Mouse (Mus musculus): ENCODE data around the gene Mas1.

The Mas1 gene

DNA sequence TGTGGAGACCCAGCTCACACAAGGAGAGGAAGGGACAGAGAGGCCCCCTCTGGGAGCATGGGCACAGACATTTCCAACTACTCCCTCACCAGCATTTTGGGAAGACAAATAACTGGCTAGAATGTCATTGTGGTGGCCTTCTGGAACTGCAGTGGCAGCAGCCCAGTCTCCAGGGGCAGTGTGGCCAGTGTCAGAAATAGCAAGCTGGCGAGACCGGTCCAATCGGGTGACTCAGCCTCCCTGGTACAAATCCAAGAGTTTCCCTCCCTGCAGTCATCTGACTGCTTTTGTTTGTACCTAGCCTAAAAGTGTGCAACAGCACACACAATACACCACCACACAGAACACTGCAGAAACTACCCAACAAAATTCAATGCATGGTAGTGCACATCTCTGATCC lies 35.7 kb downstream of the Mas1 start:
- peak; percentile 91 for DNase-seq (ENCODE audit: low read depth, low spot score)

DNA sequence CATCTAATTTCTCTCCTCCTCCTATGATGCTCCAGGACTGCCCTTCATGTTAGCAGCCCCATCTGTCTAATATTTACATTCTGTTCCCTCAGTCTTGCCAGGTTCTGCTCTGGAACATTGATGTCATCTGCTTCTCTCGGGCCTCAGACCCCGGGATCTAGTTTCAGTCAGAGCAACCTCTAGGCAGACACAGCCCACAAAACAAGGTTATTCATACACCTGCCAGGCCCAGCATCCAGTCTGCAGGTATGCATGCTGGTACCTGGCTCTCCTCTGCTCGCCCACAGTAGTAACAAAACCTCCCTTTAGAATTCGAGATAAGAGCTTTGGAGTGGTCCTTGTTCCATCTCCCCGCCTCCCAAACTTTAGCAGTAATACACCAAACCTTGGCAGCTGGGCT lies 37.6 kb downstream of the Mas1 start:
- no peak for DNase-seq (ENCODE audit: low read depth, low spot score)

DNA sequence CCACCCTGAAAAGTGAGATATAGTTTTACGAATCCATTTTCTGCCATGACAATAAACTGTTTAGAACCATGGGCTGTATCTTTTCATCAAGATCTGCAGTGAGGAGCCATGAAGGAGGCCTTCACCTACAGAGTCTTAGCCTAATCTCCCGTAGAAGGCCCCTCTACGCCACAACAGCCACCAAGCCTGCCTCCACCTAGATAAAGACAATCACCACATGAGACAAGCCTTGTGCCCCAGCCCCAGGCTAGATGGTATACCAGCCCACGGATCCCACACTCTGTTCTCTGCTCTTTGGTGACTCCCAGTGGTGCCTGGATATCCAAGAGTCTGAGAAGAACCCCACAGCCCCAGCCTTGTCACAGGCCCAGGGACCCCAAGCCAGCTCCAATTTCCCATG lies 52.1 kb downstream of the Mas1 start:
- DNase-seq (ENCODE audit: low read depth, low spot score): no peak

DNA sequence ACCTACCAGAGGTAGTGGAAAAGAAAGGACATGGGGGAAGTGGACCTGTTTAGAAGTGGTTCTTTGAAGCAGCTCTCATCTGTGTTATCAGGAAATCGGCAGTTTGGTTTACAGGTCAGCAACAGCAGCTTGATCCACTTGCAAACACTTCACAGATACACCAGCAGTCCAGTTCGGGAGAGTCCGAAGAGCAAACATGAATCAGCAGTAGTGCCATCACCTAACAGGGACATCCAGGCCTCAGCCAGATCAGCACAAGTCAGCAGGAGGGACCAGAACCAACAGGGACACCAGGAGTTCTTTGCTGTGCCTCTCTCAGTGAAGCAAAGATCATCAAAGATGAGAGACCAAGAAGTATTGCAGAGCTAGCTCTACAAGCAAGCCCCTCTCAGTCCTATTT lies 53.4 kb downstream of the Mas1 start:
- no peak for DNase-seq (ENCODE audit: low read depth, low spot score)

DNA sequence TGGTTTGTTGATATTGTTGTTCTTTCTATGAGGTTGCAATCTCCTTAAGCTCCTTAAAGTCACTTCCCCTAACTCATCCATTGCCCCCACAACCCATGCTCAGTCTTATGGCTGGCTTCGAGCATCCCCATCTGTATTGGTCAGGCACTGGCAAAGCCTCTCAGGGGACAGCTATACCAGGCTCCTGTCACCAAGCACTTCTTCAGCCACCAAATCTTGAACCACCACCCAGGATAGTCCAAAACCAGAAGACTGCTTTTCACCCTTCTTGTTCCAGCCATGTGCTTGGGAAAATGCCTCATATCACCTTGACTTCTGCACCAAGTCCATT lies 57.0 kb downstream of the Mas1 start:
- DNase-seq (ENCODE audit: low read depth, low spot score): no peak

DNA sequence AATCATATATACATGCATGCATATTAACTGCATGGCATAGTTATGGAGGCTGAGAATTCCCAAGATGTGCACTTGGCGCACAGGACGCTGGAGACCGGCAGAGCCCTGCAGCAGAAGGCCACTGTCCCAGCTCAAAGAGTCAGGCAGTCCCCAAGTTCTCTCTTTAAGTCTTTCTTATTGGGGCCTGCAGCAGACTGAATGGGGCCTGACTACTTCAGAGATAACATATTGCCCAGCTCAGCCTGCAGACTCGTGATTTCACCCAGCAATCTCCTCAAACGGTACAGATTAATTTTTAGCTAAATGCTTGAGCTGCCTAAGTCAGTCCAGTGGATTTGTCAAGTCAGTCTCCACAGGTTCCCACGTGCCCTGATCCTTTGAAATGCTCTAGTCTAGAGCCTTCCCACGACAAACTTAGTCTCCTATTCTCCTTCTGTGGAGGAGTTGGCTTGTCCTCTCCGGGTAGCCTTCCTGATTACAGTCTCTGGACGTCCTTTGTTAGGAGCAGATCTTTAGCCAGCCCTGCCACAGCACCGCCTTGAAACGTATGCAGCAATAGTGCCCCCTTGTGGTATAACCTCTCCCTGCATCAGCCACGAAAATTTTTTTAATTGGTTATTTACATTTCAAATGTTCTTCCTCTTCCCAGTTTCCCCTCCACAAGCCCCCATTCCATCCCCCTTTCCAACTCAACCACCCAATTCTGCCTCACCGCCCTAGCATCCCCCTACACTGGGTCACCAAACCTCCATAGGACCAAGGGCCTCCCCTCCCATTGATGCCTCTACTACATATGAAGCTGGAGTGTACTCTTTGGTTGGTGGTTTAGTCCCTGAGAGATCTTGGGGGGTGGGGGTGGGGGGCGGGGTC lies 57.6 kb downstream of the Mas1 start:
- DNase-seq (ENCODE audit: low read depth, low spot score): peak; percentile 87

DNA sequence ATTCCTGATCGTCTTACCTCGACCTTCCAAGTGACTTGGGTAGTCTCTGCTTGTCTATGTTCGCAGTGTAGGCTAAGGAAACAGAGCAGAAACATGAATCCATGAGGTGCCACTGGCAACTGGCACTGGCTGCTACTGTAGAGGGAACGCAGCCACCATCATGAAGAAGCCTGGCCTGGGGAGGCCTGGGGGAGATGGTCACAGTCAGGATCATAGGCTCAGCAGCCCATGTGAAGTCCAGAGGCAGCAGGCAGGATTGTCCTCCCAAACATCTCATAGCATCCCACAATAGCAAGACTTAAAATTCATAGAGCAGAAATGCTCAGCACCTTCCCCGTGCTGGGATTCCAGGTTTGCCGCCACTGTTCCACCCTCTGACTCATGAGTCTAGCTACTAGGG lies 59.1 kb downstream of the Mas1 start:
- DNase-seq (ENCODE audit: low read depth, low spot score): no peak

DNA sequence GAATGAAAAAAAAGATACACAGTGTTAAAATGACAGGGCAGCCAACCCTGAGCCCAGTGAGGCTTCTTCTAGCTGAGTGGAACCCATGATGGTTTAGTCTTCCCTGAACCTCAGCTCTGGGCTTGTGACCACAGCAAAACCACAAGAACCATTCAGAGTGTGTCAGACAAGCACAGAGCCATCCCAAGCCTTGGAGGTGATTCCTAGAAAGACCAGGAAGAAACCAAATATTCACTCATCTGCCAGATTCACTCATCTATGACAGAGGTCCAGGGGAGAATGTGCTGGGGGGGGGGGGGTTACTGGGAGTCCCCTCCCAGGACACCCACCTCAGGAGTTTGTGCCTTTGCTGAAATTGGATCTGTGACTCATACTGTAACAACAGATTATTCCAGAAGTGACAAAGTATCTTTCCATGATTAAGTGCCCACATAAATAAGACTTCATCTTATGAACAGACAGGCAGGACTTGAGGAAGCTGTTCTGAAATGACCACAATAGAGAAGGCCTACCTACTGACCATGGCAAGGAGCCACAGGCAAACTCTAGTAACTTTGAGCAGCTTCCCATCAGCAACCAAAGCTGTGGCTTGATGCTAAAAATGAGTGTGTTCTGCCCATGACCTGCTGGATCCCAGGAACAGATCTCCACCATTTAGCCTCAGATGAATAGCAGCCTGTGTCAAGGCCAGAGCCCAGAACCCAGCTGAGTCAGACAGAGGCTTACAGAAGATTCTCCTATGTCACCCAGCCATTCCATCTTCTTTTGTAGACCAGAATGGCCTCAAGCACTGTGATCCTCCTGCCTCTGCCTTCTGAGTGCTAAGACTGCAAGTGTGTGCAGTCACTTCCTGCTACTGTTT lies 63.1 kb downstream of the Mas1 start:
- peak; percentile 82 for DNase-seq (ENCODE audit: low read depth, low spot score)

DNA sequence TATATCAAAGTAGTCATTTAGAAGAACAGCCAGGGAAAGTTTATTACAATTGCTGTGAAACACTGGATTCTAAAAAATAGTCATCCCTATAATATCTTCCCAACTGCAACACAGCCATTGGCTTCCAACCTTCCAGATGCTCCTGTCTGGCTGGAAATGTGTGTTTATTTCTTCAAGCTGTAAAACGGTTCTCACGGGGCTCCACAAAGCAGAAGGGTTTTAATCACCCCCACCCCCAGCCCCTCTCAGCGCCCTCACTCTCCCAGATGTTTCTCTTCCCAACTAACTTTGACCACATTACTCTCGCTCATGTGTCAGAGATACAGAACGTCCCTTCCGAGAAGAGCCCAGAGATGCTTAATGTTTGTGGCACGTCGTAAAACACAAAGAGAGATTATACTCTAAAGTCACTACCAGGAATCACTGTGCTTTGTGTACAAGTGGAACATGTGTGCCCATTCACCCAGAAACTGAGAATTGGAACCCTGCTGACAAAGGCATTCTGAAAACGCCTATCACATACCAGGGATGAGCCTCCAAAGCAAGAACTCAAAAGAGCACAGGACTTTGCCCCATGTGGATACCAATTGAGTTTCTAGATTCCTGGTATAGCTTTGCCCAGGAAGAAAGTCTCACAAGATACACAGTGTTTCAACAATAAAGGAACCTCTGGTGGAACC lies 65.9 kb downstream of the Mas1 start:
- no peak for DNase-seq (ENCODE audit: low read depth, low spot score)

DNA sequence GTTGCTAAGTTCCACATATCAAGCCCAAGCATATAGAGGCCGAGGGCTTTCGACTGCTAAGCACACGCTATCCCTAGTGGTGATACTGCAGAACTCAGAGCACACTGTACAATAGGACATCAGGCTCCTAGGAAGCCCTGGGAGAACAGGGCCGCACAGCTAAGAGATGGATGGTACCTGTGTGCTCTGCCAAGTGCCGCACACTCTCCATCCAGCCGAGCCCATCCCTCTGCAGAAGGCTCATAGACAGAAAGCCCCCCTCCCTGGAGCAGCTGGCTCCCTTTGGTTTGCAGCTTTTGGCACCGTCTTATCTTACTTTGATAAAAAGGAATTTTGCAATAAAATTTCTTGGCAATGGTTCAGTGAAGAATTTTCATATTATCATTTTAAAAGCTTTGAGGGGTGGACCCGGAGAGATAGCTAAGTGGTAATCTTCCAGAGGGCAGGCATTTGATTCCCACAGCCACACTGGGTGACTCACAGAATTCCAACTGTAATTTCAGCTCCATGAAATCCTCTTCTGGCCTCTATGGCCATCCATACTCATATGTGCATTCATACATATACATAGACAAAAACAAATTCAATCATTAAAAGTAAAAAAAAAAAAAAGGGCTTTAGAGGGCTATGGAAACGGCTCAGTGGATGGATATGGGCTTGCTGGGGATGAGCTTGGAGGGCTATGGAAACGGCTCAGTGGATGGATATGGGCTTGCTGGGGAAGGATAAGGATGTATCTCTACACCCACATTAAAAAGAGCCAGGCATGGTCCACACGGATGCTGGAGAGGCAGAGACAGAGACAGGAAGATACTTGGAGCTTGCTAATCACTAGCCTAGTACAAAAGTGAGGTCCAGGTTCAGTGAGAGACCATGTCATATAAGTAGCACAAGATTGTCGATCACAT lies 68.3 kb downstream of the Mas1 start:
- no peak for DNase-seq (ENCODE audit: low read depth, low spot score)

DNA sequence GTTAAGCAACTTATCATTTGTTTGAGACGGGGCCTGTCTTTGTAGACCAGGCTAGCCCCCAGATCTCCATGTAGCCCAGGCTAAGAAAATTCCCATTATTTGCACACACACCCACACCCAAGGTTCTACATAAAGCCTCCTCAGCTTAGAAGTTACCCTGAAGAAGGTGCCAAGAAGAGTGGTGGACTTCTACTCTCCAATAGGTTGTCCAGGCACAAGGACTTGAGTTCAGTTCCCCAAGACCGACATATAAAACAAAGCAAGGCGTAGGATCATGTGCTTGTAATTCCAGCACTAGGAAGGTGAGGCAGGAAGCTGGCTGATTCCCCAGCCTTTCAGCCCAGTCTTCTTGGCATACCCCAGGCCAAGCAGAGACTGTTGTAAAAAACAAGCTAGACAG lies 69.4 kb downstream of the Mas1 start:
- no peak for DNase-seq (ENCODE audit: low read depth, low spot score)

DNA sequence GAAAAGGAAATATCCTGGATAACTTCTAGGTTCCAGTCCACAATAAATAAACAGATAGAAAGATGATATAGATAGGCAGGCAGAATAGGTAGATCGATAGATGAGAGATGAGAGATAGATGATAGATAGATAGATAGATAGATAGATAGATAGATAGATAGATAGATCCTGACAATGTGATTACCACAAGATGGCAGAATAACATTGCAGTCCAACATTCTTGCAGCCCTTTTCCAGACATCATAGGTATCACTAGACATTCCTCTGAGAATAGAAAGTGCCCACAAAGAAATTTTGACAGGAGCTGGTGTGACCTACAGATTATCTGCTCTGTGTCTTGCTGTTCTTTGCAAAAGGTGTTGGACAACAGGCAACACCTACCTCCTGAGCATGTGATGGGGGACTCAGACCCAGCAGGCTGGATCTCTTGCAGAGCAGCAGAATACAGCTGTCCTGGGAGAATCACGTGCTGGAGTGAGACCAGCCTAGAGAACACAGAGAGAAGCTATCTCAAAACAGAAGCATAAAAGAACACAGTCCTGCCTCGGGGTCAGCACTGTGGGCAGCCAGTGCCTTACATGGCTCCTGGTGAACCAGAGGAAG lies 70.4 kb downstream of the Mas1 start:
- no peak for DNase-seq (ENCODE audit: low read depth, low spot score)

DNA sequence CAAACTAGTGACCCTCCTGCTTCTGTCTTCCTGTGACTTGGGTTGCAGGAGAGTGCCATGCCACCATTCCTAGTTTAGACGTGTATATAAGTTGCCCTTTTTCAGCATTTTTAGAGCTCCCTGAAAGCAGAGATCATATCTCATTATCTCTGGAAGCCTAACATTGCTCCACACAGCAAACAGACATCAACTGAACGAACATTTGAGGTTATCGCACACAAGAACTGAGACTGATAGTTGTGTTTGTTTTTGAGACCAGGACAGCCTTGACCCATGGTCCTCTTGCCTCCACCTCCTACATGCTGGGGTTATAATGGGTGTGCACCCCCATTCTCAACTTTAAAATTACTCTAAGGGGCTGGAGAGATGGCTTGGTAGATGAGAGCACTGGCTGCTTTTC lies 71.3 kb downstream of the Mas1 start:
- DNase-seq (ENCODE audit: low read depth, low spot score): no peak

DNA sequence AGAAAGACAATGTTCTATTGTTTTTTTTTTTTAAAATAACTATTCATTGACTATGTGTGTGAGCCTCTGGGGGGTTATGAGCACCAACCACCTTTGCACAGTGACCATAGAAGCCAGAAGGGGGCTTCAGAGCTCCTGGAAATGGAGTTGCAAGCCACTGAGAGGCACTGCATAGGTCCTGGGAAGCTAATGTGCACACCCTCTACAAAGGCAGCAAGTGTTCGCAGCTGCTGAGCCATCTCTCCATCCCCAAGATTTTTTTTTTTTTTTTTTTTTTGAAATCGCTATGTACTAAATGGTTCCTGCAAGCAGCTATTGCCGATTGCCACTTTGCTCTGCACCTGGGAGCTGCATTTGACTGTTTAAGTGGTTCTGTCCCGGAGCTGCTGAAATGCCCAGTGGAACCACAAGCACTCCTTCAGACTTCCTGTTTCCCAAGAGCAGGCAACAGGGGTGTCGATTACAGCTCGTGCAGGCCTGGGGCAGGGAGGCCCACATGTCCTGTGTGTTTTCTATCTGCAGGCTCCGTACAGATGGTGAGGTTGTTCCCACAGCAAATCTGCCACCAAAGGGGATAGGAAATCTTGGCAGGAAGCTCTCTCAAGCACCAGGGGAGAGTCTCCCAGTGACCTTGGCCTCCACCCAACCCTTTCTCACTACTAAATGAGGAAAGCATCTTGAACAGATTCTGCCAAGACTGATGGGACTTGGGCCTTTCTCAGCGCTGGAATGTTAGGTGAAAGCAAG lies 74.1 kb downstream of the Mas1 start:
- peak; percentile 83 for DNase-seq (ENCODE audit: low read depth, low spot score)

DNA sequence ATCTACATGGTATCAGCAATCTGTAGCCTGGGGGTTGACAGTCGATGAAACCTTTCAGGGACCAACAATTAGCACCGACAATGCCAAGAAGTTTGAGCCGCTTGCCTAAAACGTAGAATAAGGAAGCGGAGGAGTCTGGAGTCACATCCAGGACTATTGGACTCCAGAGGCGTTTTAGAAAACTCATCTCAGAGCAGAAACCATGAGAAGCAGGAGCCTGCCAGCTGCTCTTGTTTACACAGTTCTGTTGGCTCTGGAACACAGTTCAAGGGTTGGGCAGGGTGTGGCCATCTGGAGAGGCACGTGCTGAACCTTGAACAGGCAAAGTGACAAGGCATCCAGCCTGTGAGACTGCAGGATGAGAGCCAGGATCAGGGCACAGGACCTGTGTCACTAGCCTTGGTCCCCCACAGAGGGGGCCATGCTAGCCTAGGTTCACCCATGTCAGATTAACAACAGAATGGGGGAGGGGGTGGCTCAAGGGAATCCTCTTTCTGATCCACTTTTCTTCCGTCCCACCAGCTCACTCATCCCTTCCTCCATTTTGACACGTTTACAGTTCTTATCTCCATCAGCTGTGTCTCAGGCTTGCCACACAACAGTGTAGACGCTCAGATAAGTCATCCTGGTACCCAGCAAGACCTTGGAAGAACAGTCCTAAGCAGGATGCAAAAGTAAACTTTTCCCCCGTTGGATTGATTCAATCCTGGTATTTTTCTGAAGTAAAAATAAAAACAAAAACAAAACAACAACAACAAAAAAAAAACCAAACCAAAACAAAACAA lies 75.3 kb downstream of the Mas1 start:
- DNase-seq (ENCODE audit: low read depth, low spot score): peak; percentile 65

DNA sequence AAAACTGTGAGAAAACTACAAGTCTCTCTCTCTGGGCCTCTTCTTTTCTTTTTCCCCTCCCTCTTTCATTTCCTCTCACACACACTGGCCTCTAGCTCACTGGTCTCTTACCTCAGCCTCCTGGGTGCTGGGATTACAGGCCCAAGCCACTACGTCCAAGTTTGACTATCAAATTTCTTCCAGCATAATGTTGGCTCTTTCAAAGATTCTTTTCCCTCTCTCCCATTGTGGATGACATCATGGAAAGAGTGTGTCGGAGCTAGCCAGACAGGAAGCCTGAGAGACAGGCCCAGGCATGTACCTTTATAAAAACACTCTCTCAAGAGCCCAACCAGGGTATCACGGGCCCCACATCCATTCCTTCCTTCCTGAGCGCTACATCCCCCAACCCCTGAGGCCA lies 76.5 kb downstream of the Mas1 start:
- peak; percentile 95 for DNase-seq (ENCODE audit: low read depth, low spot score)

DNA sequence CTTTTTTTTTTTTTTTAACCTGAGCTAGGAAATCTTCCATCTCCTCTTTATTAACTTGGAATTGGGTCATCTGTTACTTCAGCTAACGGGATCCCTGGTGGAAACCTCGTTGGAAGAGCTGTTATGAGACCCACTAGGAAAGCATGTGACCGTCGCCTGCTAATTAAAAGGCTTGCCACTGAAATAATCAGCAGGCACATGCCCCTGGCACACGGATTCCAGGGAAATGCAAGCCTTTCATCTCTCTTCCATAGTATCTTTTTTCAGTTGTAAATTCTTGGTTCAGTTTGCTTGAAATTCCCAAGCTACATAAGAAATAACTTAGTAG lies 76.9 kb downstream of the Mas1 start:
- no peak for DNase-seq (ENCODE audit: low read depth, low spot score)
